7 mouse cellular contexts compared by ENCODE assay signal in genomic region chr4:136071178-136071714, GRCm38 (mm10). TPM values are rescaled to one million over a fixed set of nuclear protein-coding genes. Genes with fewer than 3 reads are reported as not detected.
DNase-seq lines count a peak whose midpoint lies in the region; ATAC-seq lines count a peak whose summit lies in the region.

No protein-coding gene starts in this region.

- 3% methylated on average over 15 of the region's 15 CpGs for WGBS in intestine, embryonic 16.5 days
- WGBS in midbrain, embryonic 12.5 days = 2% methylated on average over 15 of the region's 15 CpGs

- H3K9me3 ChIP-seq in intestine, embryonic 16.5 days (ENCODE audit: control insufficient read depth, low read length) = no peaks in the 10 kb centered on the region
- H3K9me3 ChIP-seq in midbrain, embryonic 12.5 days = no peaks in the 10 kb centered on the region

- DNase-seq in adrenal gland, postnatal 10 days = peak; percentile 87
- peak; percentile 73 for DNase-seq in embryo, embryonic 11.5 days (ENCODE audit: low read depth, low spot score)
- peak; percentile 50 to 77 for DNase-seq in gastrocnemius, postnatal 4 days (ENCODE audit: low spot score in 2 of 2)
- peak; percentile 76 for DNase-seq in left cerebral cortex, postnatal 4 days
- DNase-seq in right cerebral cortex, postnatal 4 days = peak; percentile 76

- H3K4me3 ChIP-seq in intestine, embryonic 16.5 days (ENCODE audit: low read length) = no peak overlapping the region
- H3K4me3 ChIP-seq in midbrain, embryonic 12.5 days = no peak overlapping the region

- no peak overlapping the region for H3K9ac ChIP-seq in intestine, embryonic 16.5 days (ENCODE audit: low read depth, low read length)
- no peak overlapping the region for H3K9ac ChIP-seq in midbrain, embryonic 12.5 days (replicated peaks)

- peak overlapping the region; percentile 35 for H3K4me2 ChIP-seq in intestine, embryonic 16.5 days (ENCODE audit: low read depth, low read length)
- H3K4me2 ChIP-seq in midbrain, embryonic 12.5 days (replicated peaks) = 0 out of 2 replicates have a peak overlapping the region, but pooled peaks have one; percentile 22

- H3K27ac ChIP-seq in intestine, embryonic 16.5 days (ENCODE audit: low read length) = no peak overlapping the region
- no peak overlapping the region for H3K27ac ChIP-seq in midbrain, embryonic 12.5 days (replicated peaks)

- H3K4me1 ChIP-seq in intestine, embryonic 16.5 days (ENCODE audit: control insufficient read depth, insufficient read depth, low read length) = peaks cover 3% of the 10 kb centered on the region
- peaks cover 13% of the 10 kb centered on the region for H3K4me1 ChIP-seq in midbrain, embryonic 12.5 days

- H3K36me3 ChIP-seq in intestine, embryonic 16.5 days (ENCODE audit: control insufficient read depth, insufficient read depth, low read length) = no peaks in the 10 kb centered on the region
- no peaks in the 10 kb centered on the region for H3K36me3 ChIP-seq in midbrain, embryonic 12.5 days

- ATAC-seq in intestine, embryonic 16.5 days = peak; percentile 71
- ATAC-seq in midbrain, embryonic 12.5 days (ENCODE audit: low FRiP score, low read depth) = no peak

- no peaks in the 10 kb centered on the region for H3K27me3 ChIP-seq in intestine, embryonic 16.5 days (replicated peaks; ENCODE audit: control insufficient read depth, insufficient read depth, low read length)
- peaks cover 17% of the 10 kb centered on the region for H3K27me3 ChIP-seq in midbrain, embryonic 12.5 days

- intact Hi-C loops in left cerebral cortex, postnatal 4 days (cut with DNase I) = loop anchor here (2.0 kb wide), 1 partner anchor 88 kb away; no protein-coding TSS in a partner anchor

RNA-seq across cellular contexts. Expression of gene Rpl11, which starts 18.0 kb away (rescaled TPM):
- total RNA-seq in adrenal gland, postnatal 10 days (2021) = 100 to 1,000 TPM; 633 to 663 TPM
- 100 to 1,000 TPM; 466 to 495 TPM for total RNA-seq in gastrocnemius, postnatal 4 days (2021)
- polyA plus RNA-seq in intestine, embryonic 16.5 days (2015; fragmentation: Nextera tagmentation; extraction: Ambion mirVana) = 407 and 467 TPM in 2 replicates
- total RNA-seq in left cerebral cortex, postnatal 4 days (2021) = 100 to 1,000 TPM; 347 to 361 TPM
- polyA plus RNA-seq in midbrain, embryonic 12.5 days (2016; fragmentation: Nextera tagmentation; extraction: Ambion mirVana) = 294 and 304 TPM in 2 replicates

RNA-seq across cellular contexts. Expression of gene Eloa, which starts 49.7 kb away (rescaled TPM):
- 10 to 100 TPM; 40.5 to 41.8 TPM for total RNA-seq in adrenal gland, postnatal 10 days (2021)
- total RNA-seq in gastrocnemius, postnatal 4 days (2021) = 10 to 100 TPM; 43.9 to 45.9 TPM
- 34.8 and 35.6 TPM in 2 replicates for polyA plus RNA-seq in intestine, embryonic 16.5 days (2015; fragmentation: Nextera tagmentation; extraction: Ambion mirVana)
- total RNA-seq in left cerebral cortex, postnatal 4 days (2021) = 10 to 100 TPM; 34.9 to 36.1 TPM
- 34.2 and 36.1 TPM in 2 replicates for polyA plus RNA-seq in midbrain, embryonic 12.5 days (2016; fragmentation: Nextera tagmentation; extraction: Ambion mirVana)
